Mouse (Mus musculus) ovary, postnatal 14 days (tissue): Measurements from ENCODE around the gene Gm49661.

Source experiments
- DNase-seq: peaks from one replicate; pipeline ENCODE4 v3.0.0; 2022; ENCODE audit warnings: low spot score

Gm49661 gene

DNA sequence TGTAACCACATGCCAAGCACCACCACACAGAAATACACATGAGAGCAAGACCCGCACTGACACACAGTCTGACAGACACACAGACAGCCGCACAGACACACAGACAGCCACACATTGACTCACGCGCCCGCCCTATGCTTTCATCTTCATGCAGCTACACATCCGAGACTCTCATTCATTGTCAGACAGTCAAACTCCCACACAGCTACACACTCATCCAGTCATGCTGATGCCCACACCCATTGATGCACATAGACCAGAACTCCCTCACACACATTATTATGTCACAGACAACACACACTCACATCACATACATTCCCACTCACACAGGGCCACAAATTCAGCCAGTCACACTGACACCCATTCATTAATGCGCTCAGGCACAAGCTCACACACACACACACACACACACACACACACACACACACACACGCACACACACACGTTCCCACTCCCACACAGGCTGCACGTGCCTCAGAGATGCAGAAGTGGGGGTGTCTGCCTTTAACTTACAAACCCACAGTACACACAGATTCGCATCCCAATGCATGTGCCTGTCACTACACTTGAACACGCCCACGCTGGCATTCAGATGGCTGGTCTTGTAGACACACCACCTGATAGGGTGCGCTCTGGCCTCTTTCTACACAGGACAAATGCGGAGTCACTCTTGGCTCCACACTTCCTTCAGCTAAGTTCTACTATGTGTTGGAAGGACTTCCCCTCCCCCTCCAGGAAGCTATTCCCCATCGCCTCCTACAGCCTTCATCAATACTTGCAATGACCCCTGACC, 35.3 kb downstream of the Gm49661 start:
- no peak for DNase-seq

- DNase-seq, result no peak
These were observed 38.7 kb downstream of the Gm49661 start for GRCm38 (mm10) chr8:84930582-84930981.

- DNase-seq, result peak; percentile 57
These were observed 40.6 kb downstream of the Gm49661 start for GRCm38 (mm10) chr8:84928456-84929306.

- DNase-seq, result no peak
These were observed 41.7 kb downstream of the Gm49661 start for GRCm38 (mm10) chr8:84927513-84927912.

- DNase-seq, result no peak
These were observed 43.7 kb downstream of the Gm49661 start for GRCm38 (mm10) chr8:84925557-84925956.

GRCm38 (mm10) chr8:84921596-84921995, 47.6 kb downstream of the Gm49661 start:
- no peak for DNase-seq

DNA sequence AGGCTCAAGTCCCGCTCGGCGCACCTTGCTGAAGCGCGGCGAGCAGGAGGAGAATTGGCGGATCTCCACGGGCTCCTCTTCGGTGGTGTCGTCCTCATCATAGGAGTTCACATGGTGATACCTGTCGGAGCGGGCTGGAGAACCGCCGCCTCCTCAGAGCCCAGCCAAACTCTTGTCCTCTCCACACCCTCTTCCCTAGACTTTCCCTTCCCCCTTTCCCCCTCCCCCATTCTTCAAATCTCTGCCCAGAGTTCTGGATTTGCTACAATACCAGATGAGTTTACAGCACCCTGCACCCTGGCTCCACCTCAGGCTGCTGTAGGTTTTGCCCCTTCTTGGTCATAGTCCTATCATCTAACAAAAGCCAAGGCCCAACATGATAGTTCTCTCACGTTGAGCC, 50.6 kb downstream of the Gm49661 start:
- DNase-seq, result no peak

DNA sequence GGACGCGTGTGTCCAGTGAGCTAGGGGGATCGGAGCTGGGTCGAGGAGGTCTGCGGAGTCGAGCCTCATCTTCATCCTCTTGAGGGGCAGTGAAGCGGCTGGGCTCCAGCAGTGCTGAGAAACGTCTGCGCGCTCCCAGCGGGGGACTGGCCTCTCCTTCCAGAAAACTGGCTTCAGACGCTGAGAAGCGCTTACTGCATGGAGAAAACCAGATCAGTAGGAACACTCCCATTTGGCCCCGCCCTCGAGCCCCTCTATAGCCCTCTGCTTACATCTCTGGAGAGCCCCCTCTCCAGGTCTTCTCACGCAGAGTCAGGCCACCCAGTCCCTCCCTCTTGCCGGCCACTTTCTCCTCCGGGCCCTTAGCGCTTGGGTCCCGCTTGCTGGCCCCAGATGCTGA, 51.5 kb downstream of the Gm49661 start:
- no peak for DNase-seq
